Mouse (Mus musculus) heart, postnatal 0 days (tissue): ENCODE data around the gene Zbtb42.

Experiments used
- CTCF ChIP-seq: IDR thresholded peaks from 2 replicates; pipeline ENCODE4 v1.5.1; 2016; ENCODE audit warnings: antibody characterized with exemption, control low read depth, low read depth
- EP300 ChIP-seq: IDR thresholded peaks from 2 replicates; pipeline ENCODE4 v1.6.1; 2016; ENCODE audit warnings: antibody characterized with exemption, low read depth

GRCm38 (mm10) chr12:112713984-112714383, 35.4 kb downstream of the Zbtb42 start:
- TF ChIP-seq EP300 = no peak
- no peak for TF ChIP-seq CTCF
